Mouse (Mus musculus): ENCODE results near the gene Capn7.
A peak's percentile ranks its signal among the peaks of the same experiment; 100 is the strongest.

DNA sequence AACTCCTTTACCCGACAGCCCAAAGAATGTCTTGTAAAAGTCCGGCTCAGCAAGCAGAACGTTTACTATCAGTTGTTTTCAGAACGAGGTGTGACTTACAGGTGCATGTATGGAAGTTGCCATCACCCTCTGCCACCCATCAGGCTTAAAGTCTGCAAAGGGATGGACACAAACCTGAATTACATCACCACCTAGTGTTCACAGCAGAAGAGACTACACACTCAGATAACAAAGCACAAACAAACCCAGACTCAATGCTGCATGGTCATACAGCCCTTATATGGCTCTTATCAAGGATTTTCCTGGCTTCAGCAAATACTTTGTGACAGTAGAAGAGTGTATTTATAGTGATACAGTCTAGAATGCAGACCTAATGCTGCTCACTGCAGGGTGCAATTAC, 8.8 kb upstream of the Capn7 start:
- TF ChIP-seq CTCF (IDR thresholded peaks at IDR 0.05; ENCODE audit: low read depth): peak; percentile 50
- TF ChIP-seq EP300 (optimal IDR thresholded peaks at IDR 0.05): no peak

Data from stomach, postnatal 0 days (tissue).